Mouse (Mus musculus) fibroblast of lung, adult 2 months (primary cell): ENCODE measurements around the gene Hspb8.
"Not testable (repeated sequence)": the region's sequence is repeated elsewhere in the genome, so short reads cannot be mapped to it uniquely, and the experiment has no call there.

Experiments used
- DNase-seq: peaks from one replicate; pipeline ENCODE4 v3.0.0-alpha.2; 2011; ENCODE audit warnings: low read depth

The Hspb8 gene

DNA sequence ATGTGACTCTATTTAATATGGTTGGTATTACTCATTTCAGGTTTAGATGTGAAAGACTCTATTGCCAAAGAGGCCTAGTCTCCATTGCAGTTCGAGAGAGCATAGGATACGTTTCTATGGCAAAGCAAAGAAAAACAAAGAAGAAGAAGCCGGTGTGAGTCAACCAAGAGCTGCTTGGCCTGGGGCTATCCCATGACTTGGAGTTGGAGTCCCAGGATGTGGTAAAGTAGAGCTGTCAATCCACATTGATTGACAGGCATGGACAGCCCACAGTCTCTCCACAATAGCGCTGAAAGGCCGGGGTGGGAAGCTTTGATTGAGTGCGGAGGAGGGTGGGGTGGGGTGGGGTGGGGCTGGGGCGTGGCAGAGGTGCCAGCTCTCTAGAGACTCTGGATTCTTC, 10.2 kb upstream of the Hspb8 start:
- no peak for DNase-seq

DNA sequence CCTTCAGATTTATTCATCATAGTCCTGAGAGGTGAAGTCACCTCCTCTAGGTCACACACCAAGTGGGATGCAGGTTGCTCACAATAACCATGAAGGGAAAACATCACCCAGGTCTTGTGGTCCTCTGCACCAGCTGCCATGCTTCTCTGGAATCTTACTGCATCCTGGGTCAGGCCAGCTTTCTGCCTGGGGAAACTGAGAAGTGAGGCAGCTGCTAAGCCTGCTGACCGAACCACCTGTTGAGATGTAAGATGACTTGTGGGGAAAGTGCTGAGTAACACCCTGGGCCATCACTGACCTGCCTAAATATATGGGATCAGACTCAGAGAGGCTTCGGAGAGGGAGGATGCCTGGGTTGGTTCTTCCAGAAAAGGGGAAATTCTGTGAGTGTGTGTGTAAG, 4.0 kb upstream of the Hspb8 start:
- DNase-seq, result no peak

DNA sequence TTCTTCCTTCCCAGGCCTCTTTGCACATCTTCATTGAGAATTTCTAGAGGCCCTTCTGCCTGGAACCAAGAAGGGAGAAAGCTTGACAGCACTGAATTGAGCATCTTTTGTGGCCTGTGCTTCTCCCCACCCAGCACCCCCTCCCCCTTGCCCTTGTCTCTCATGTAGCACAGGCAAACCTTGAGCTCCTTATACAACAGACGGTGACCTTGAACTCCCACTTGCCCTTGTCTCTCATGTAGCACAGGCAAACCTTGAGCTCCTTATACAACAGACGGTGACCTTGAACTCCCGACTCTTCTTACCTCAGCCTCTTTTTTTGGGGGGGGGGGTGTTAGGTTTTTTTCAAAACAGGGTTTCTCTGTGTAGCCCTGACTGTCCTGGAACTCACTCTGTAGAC, 3.0 kb upstream of the Hspb8 start:
- DNase-seq, result not testable (repeated sequence)

DNA sequence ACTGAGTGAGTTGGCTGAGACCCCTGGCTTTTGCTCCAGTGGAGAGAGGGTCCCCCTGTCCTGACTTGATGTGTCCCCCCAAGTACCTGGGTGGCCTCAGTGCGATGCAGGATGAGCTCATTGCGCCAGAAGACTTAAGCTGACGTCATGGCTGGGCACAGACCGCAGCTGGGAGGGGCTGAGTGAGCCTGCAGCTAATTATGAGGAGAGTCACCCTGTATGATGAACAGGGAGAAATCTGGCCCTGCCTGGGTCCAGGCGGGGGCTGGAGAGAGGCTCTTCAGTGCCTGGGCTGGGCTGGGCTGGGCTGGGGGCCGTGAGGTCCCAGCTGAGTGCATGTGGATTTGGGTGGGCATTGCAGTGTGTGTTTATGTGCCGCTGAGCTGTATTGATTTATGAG, 2.6 kb upstream of the Hspb8 start:
- no peak for DNase-seq

DNA sequence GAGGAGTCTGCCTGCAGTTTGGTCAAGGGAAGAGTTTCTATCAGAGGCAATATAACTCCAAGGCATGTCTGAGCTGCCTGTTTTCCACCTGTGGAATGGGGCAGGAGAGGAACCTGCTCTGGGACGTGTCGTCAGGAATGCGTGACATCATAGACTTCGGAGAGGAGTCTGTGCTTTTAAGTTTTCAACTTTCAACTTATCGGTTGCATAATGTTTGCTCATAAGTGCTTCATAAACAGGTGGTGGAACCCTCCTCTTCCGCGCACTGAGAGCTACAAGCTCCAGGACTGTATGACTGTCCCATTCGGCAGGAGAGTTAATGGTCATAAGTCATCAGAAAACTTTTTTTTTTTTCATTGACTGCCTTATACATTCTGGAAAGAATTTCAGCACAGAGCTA, 1.1 kb upstream of the Hspb8 start:
- DNase-seq, result no peak

GRCm38 (mm10) chr5:116421791-116422481, 728 bp downstream of the Hspb8 start:
- DNase-seq, result no peak

- peak; percentile 63 for DNase-seq
Measured at GRCm38 (mm10) chr5:116420759-116421225, 1.9 kb downstream of the Hspb8 start.

DNA sequence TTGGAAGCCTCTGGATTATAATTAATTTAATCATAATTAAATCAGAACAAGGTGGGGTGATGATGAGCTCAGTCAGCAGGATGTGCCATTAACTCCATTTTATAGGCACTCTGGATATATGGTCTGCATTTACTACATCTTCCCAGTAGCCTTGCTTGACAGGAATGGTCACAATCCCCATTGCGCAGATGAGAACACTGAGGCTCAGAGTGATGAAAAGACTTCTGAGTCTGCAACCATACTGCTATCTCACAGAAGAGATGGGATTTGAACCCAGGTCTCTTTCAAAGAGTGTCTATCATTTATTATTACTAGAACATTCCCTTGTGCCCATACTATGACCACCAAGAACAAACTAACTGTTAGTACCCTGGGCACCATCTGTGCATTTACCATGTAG, 2.5 kb downstream of the Hspb8 start:
- no peak for DNase-seq

GRCm38 (mm10) chr5:116419322-116420045, 3.2 kb downstream of the Hspb8 start:
- DNase-seq, result peak; percentile 54

DNA sequence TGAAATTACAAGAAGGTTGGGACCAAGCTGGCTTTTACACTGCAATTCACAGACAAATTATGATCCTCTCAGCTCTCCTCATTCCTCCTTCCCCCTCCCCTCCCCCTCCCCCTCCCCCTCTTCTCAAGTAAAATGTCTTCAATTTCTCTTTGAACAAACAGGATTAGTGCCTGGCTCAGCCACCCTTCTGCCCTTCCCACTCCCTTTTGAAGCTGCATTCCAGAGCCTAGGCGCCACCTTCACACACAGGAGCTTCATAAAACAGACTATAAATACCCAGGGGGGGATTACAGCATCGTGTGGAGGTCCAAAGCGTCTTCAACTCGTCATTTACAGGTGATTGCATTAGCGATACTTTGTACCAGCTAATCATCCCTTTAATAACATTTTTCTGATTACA, 6.5 kb downstream of the Hspb8 start:
- no peak for DNase-seq

GRCm38 (mm10) chr5:116409689-116410590, 12.7 kb downstream of the Hspb8 start:
- DNase-seq, result no peak

DNA sequence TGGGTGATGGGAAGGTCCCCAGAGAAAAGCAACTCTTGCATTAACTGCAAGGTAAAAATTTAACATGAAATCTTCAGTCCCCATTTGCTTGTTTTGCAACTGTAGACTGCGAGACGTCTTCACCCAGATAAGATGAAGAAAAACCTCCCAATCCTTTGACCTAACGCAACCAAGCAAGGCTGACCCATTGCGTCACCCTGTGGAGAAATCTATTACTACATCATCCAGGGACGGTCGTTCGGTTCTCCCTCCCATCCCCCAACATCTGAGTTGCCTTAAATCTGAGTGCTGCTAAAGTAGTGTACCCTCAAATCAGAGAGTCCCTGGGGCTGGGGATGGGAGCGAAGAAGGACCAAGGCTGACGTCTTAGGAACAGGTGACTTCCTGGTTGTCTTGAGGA, 13.7 kb downstream of the Hspb8 start:
- no peak for DNase-seq

DNA sequence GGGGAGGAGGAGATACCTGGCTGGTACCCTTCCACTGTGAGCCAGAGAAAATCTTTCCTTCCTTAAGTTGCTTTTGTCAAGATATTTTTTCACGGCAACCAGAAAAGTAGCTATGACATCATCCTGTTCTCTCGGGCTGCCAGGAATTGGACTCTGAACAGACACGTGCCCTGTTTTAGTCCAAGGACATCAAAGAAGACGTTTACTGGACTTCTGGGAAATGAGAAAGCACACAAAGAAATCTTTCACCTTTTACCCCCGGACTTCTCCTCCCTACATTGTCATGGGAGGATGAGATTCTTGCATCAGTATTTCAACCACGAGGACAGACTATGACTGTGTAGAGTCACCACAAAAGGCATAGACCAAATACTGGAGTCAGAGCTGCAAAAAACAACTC, 14.7 kb downstream of the Hspb8 start:
- DNase-seq, result peak; percentile 49

DNA sequence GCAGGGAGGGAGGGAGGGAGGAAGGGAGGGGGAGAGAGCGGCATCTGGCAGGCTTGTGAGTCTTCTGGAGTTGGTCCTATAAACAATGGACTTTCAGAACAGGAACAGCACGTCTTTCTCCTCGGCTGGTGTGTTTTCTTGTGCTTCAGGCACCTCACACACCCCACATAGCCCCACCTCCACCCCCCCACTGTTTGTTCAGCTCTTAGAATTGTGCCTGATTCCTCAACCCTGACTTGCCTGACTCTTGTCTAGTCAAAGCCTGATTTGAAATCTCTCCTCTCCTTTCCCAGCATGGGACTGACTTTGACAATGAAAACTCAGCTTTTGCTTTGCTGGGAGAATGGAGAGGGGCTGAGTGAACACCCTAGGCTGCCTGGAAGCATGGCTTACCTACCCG, 15.3 kb downstream of the Hspb8 start:
- DNase-seq, result no peak

DNA sequence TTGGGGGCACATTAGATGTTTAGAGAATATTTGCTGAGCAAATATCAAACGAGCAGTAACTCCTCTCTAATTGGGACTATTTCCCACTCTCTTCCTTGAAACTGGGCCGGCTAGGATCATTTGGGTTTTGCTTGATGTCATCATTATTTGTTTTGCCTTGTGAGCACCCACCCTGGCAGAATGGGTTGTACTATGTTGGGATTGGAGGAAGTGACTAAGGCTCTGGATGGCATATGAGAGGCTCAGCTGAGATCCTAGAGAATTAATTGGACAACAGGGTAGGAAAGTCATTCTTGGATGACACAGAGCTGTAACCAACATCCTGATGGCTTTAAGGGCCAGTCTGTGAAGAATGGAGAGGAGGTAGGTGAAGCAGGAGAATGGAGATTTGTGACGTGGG, 16.2 kb downstream of the Hspb8 start:
- DNase-seq, result no peak

- DNase-seq, result no peak
Measured at GRCm38 (mm10) chr5:116405934-116406333, 16.7 kb downstream of the Hspb8 start.

DNA sequence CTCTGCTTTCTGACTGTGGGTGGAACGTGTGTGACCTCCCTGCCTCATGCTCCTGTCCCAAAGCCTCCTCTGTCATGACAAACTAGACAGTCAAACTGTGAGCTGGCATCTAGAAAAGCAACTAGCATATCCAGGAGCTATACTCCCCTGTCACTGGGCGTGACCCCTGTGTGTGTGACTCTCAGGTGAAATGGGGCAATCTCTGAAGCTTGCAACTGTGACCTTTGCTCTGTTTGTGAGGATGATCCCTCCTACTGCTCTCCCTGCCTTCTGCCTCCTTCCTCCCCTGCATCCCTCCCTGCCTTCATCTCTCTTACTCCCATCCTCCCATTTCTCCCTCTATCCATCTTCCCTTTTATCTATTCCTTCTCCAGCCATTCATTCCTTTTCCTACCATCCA, 18.6 kb downstream of the Hspb8 start:
- DNase-seq, result no peak

DNA sequence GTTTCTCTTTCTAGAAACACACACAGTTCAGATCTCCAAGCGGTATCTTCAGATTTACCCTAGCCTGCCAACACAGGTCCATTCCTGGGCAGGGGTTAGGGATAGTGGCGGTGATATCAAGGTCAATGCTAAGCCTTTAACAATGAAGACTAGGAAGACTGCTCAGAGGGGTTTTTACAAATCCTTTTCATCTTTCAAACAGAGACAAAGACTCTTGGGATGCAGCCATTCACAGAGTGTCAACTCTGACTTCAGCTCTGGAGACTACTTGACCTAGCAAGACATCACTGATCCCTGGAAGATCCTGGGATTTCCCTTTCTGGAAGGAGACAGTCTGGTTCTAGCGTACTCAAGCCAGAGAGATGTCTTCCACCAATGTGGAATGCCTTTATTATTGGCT, 21.9 kb downstream of the Hspb8 start:
- DNase-seq, result no peak

DNA sequence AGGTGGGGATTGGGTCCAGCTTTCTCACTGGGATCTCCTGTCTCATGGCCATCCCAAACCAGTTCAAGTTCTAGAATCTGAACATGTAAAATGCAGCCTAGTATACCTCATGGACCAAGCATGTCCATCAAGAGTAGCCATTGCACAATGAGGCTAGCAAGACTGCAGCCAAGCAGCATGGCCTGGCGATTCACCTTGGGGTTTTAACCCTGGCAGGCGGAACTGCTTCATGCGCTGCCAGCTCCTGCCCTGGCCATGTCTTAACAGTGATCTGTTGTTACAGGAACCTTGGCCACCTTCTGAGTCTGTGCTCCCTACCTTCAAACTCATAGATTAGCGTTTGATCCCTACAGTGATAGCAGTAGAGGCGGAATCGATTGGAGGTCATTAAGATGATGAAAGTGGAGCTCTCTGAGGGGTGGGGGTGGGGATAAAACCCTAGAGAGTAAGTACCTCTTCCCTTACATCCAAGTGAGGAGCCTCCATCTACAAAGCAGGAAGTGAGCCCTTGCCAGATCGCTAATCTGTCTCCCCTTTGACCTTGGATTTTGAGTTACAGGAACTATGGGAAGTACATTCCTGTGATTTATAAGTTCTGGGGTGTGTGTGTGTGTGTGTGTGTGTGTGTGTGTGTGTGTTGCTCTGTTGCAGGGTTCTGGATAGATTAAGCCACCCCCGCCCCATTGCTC, 22.5 kb downstream of the Hspb8 start:
- no peak for DNase-seq

DNA sequence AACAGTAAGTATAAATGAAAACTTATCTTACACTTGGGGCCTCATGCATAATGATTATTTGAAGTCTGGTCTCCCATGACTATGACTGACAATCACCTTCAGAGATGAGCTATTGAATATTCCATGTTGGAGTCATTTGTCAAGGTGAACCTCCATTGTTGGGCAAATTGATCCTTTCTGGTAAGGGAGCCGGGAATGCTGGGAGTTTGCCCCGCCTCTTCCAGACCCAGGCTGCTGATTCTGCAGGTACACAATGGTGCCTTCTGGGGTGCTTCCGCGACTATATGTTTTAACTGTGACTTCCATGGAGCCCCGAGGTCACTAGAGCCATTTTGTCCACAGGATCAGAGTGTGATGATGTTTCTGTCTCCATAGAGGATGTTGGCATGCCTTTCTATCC, 26.6 kb downstream of the Hspb8 start:
- no peak for DNase-seq

DNA sequence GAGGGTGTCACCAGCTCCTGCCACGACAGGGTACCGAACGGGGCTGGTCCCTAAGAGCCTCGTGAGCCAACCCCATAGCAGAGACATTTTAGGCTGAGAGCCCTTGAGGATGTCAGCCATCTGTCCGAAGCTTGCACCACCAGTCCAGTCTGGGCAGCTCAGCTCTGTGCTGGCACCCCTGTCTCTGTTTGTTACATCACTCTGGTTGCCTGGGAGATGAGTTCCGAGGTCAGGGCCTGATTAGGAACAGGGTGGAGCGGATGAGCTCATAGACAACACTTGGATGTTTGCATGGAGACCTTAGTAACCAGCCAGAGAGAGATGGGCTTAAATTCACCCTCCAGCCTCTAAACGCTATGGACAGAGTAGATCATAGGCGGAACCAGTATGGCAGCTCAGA, 30.1 kb downstream of the Hspb8 start:
- no peak for DNase-seq

DNA sequence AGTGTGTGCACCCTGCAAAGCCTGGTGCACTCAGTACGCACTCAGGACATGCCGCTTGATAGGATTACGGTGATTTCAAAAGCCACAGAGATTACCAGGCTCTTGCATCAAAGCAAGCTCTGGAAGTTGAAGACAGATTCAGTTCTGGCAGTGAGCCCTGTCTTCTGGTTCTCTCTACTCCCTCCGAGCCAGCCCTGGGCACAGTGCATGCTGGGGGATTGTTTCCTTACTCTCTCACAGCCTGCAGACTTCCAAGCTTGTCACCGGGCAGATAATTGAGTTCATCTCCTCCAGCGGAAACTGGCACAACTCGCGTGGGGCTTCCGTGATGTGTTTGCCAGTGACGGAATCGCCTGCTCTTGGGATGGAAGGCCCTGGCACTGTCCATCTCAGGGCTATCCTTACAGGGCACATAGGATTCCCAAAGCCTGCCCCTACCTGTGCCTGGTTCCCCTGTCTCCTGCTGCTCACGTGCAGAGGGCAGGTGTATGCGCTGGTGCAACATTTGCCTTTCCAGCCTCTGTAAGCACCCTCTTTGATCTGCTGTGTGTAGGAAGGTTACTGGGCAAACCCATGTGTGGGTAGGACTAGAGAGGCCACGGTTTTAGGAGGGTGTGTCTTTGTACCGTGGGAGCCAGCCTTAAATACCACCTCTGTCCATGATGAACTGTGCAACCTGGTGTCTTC, 32.7 kb downstream of the Hspb8 start:
- no peak for DNase-seq
